Comparison of ENCODE assay signal across 1 mouse cellular context in genomic region chr6:118561745-118562609, GRCm38 (mm10).
TF ChIP-seq lines count a peak whose summit lies in the region.

Gene Ankrd26, minus strand, starts transcription at chr6:118562226.

TF ChIP-seq in CH12.LX, 34 proteins besides CTCF, POLR2A, EP300 and RAD21 (continued from another document):
- peak; percentile 65; the same call in 1 of the 2 replicates for TF ChIP-seq TBP (conservative IDR thresholded peaks at IDR 0.05; ENCODE audit: low read depth, low read length)
- TF ChIP-seq SMC3 (IDR thresholded peaks at IDR 0.05; ENCODE audit: low read depth, low read length), result no peak
- no peak for TF ChIP-seq UBTF (IDR thresholded peaks at IDR 0.05; ENCODE audit: low read depth, low read length)
- TF ChIP-seq NRF1 (IDR thresholded peaks at IDR 0.05; ENCODE audit: low read depth, low read length), result peak; percentile 97
- peak; percentile 83; the same call in 1 of the 2 replicates for TF ChIP-seq MXI1 (IDR thresholded peaks at IDR 0.05; ENCODE audit: low read depth, low read length)
- TF ChIP-seq MAZ (IDR thresholded peaks at IDR 0.05; ENCODE audit: low read depth, low read length), result no peak
- no peak for TF ChIP-seq MEF2A (IDR thresholded peaks at IDR 0.05; ENCODE audit: borderline replicate concordance, low read depth, low read length)
- no peak; the same call in 1 of the 2 replicates for TF ChIP-seq MAX (IDR thresholded peaks at IDR 0.05; ENCODE audit: low read length)
- no peak for TF ChIP-seq IRF4 (IDR thresholded peaks at IDR 0.05; ENCODE audit: low read depth, low read length)
- no peak for TF ChIP-seq ZNF384 (IDR thresholded peaks at IDR 0.05; ENCODE audit: low read depth, low read length)
- peak; percentile 94 for TF ChIP-seq NELFE (IDR thresholded peaks at IDR 0.05; ENCODE audit: low read depth, low read length)
- no peak for TF ChIP-seq MYC (IDR thresholded peaks at IDR 0.05; ENCODE audit: low read depth, low read length)
